Mouse (Mus musculus): ENCODE results near the gene Nosip. TPM values are rescaled to one million over a fixed set of nuclear protein-coding genes. Genes with fewer than 3 reads are reported as not detected.

Gene Nosip
- polyA plus RNA-seq, 1 experiment from 2014 or later = 60.6 TPM

GRCm38 (mm10) chr7:45079856-45080255 lies 17.6 kb downstream of the Nosip start:
- Histone ChIP-seq H3K36me3 (peaks cover 66% of the 10 kb centered on the region), H3K9ac (replicated peaks) (no peak overlapping the region), H3K27ac (no peak overlapping the region), H3K9me3 (no peaks in the 10 kb centered on the region), H3K4me2 (no peak overlapping the region; the same call in 1 of the 2 replicates), H3K4me3 (replicated peaks) (no peak overlapping the region), H3K4me1 (replicated peaks) (peaks cover 9% of the 10 kb centered on the region; the same call in 1 of the 2 replicates), H3K27me3 (no peaks in the 10 kb centered on the region)
- 0 out of 2 replicates have a peak, but pooled peaks have one; percentile 53 for ATAC-seq (ENCODE audit: insufficient number of reproducible peaks, insufficient read depth, low FRiP score, low TSS enrichment, low read depth)
- WGBS = under 1% methylated on average over 10 of the region's 10 CpGs

DNA sequence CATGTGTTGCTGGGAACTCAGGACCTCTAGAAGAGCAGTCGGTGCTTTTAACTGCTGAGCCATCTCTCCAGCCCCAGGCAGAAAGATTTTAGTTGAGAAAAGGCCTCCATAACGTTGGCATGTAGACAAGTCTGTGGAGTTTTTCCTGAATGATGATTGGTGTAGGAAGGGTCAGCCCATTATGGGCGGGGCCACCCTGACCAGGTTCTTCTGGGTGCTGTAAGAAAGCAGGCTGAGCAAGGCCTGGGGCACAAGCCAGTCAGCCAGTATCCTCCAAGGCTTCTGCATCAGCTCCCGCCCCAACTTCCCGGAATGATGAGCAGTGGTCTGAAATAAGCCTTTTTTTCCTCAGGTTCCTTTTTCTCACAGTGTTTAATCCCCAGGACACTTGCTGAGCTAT lies 18.8 kb downstream of the Nosip start:
- 54% methylated on average over 5 of the region's 5 CpGs for WGBS
- Histone ChIP-seq H3K4me2 (no peak overlapping the region), H3K36me3 (peaks cover 66% of the 10 kb centered on the region), H3K4me3 (replicated peaks) (no peak overlapping the region), H3K27me3 (no peaks in the 10 kb centered on the region), H3K4me1 (replicated peaks) (peaks cover 9% of the 10 kb centered on the region; the same call in 1 of the 2 replicates), H3K9ac (replicated peaks) (no peak overlapping the region), H3K27ac (0 out of 2 replicates have a peak overlapping the region, but pooled peaks have one; percentile 37), H3K9me3 (no peaks in the 10 kb centered on the region)
- no peak for ATAC-seq (ENCODE audit: insufficient number of reproducible peaks, insufficient read depth, low FRiP score, low TSS enrichment, low read depth)

DNA sequence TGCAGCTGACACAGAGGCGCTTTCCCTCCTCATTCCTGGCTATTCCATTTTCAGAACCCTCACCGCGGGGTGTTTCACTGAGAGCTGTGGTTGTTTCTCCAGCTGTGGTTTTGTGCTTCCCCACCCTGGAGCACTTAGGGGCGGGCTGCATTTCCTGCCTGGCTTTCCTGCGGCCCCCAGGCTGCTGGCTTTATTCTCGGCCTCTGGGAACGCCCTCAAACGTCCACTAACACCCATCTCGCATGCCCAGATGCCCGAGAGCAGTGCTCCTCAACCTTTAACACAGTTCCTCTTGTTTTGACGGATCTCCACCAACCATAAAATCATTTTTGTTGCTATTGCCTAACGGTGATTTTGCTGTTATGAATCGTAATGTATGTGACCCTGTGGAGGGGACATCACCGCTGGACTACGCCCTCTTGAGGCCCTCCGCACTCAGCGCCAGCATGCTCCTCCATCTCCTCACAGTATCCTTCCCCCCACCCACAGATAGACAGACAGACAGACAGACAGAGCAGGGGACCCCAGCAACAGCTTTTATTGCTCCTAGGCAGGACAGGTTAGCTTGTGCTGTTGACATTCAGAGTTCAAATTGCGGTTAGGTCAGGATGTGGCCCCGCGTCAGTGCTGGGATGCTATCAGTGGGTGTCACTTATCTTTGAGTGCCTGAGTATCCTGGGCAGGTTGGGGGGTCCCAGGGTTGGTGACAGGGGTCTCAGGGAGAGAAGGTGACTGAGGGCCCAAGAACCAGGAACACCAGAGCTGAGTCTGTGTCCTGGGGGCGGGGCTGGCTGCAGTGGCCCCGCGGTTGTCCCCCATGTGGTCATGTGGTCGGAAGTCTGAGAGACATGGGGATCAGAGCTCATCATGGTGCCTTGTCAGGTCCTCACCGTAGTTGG lies 20.4 kb downstream of the Nosip start:
- Histone ChIP-seq H3K9ac (replicated peaks) (peak overlapping the region; percentile 37; the same call in 1 of the 2 replicates), H3K4me3 (replicated peaks) (no peak overlapping the region), H3K27ac (peak overlapping the region; percentile 72), H3K9me3 (no peaks in the 10 kb centered on the region), H3K27me3 (no peaks in the 10 kb centered on the region), H3K36me3 (peaks cover 66% of the 10 kb centered on the region), H3K4me1 (replicated peaks) (peaks cover 9% of the 10 kb centered on the region; the same call in 1 of the 2 replicates), H3K4me2 (no peak overlapping the region; the same call in 1 of the 2 replicates)
- WGBS = 69% methylated on average over 25 of the region's 25 CpGs
- ATAC-seq (ENCODE audit: insufficient number of reproducible peaks, insufficient read depth, low FRiP score, low TSS enrichment, low read depth) = no peak

- Histone ChIP-seq H3K4me3 (replicated peaks) (no peak overlapping the region), H3K36me3 (peaks cover 67% of the 10 kb centered on the region), H3K27me3 (no peaks in the 10 kb centered on the region), H3K4me2 (no peak overlapping the region), H3K27ac (peak overlapping the region; percentile 72; the same call in 1 of the 2 replicates), H3K9me3 (no peaks in the 10 kb centered on the region), H3K4me1 (replicated peaks) (peaks cover 9% of the 10 kb centered on the region; the same call in 1 of the 2 replicates), H3K9ac (replicated peaks) (no peak overlapping the region; the same call in 1 of the 2 replicates)
- WGBS = 88% methylated on average over 22 of the region's 22 CpGs
- no peak for ATAC-seq (ENCODE audit: insufficient number of reproducible peaks, insufficient read depth, low FRiP score, low TSS enrichment, low read depth)
Measured at GRCm38 (mm10) chr7:45083300-45083890, 21.2 kb downstream of the Nosip start.

DNA sequence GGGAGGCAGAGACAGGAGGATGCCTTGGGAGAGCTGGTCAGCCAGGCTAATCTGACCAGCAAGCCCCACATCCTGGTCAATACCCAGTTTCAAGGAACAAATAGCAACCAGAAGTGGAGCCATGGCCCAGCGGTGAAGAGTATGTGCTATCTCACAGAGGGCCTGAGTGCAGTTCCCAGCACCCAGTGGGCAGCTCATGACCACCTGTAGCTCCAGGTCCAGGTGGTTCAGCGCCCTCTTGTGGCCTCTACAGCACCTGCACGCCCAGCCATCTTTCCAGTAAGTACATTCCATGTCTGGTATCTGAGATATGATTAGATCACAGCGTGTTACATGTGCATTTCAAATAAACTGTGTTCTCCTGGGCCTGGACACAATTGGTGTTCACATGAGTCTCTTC lies 23.9 kb downstream of the Nosip start:
- Histone ChIP-seq H3K4me2 (no peak overlapping the region), H3K27ac (no peak overlapping the region), H3K4me1 (replicated peaks) (peaks cover 15% of the 10 kb centered on the region), H3K36me3 (peaks cover 71% of the 10 kb centered on the region), H3K9ac (replicated peaks) (no peak overlapping the region), H3K4me3 (replicated peaks) (no peak overlapping the region), H3K9me3 (no peaks in the 10 kb centered on the region), H3K27me3 (no peaks in the 10 kb centered on the region)
- no peak for ATAC-seq (ENCODE audit: insufficient number of reproducible peaks, insufficient read depth, low FRiP score, low TSS enrichment, low read depth)
- 81% methylated on average over 4 of the region's 4 CpGs for whole genome bisulfite sequencing

DNA sequence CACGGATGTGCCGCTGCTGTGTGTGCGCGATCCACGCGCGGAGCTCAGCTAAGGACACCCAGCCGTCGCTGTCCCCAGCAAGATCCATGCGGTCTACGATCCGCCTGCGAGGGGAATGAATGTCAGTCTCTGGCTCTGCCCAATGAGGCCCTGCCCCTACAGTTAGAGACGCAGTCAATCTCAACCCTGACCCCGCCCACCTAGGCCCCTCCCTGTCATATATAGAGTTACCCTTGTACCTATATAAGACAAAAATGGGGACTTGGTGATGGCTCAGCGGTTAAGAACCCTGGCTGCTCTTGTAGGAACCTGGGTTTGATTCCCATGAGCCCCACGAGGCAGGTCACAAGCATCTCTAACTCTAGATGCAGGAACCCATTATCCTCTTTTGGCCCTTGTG lies 26.4 kb downstream of the Nosip start:
- Histone ChIP-seq H3K9me3 (no peaks in the 10 kb centered on the region), H3K9ac (replicated peaks) (no peak overlapping the region), H3K36me3 (peaks cover 53% of the 10 kb centered on the region), H3K4me3 (replicated peaks) (no peak overlapping the region), H3K4me2 (no peak overlapping the region), H3K4me1 (replicated peaks) (peaks cover 23% of the 10 kb centered on the region), H3K27me3 (no peaks in the 10 kb centered on the region), H3K27ac (no peak overlapping the region)
- no peak for ATAC-seq (ENCODE audit: insufficient number of reproducible peaks, insufficient read depth, low FRiP score, low TSS enrichment, low read depth)
- WGBS = 93% methylated on average over 17 of the region's 17 CpGs

- no peak for ATAC-seq (ENCODE audit: insufficient number of reproducible peaks, insufficient read depth, low FRiP score, low TSS enrichment, low read depth)
- peaks cover 35% of the 10 kb centered on the region for H3K4me1 ChIP-seq (replicated peaks)
Measured at GRCm38 (mm10) chr7:45090251-45090977, 28.2 kb downstream of the Nosip start.

GRCm38 (mm10) chr7:45091001-45091990 lies 29.1 kb downstream of the Nosip start:
- no peaks in the 10 kb centered on the region for H3K27me3 ChIP-seq
- WGBS = 9% methylated on average over 35 of the region's 35 CpGs

More at GRCm38 (mm10) chr7:45090251-45090977, 28.2 kb downstream of the Nosip start:
- Histone ChIP-seq H3K27me3 (no peaks in the 10 kb centered on the region), H3K9ac (replicated peaks) (peak overlapping the region; percentile 82; the same call in 1 of the 2 replicates), H3K4me2 (peak overlapping the region; percentile 85), H3K9me3 (no peaks in the 10 kb centered on the region), H3K4me3 (replicated peaks) (peak overlapping the region; percentile 67), H3K27ac (no peak overlapping the region; the same call in 1 of the 2 replicates), H3K36me3 (peaks cover 35% of the 10 kb centered on the region)
- WGBS = 81% methylated on average over 13 of the region's 13 CpGs

GRCm38 (mm10) chr7:45092048-45092447 lies 29.8 kb downstream of the Nosip start, which contains the start of gene Rcn3:
TSS of gene Rcn3 (minus strand) at chr7:45092221.
- ATAC-seq (ENCODE audit: insufficient number of reproducible peaks, insufficient read depth, low FRiP score, low TSS enrichment, low read depth) = peak; percentile 83
- WGBS = under 1% methylated on average over 16 of the region's 16 CpGs
- H3K4me1 ChIP-seq (replicated peaks) = peaks cover 35% of the 10 kb centered on the region
- H3K27ac ChIP-seq = peak within 1 kb of the TSS; percentile 94
- H3K9ac ChIP-seq (replicated peaks) = peak within 1 kb of the TSS; percentile 82
- no peaks in the 10 kb centered on the region for H3K9me3 ChIP-seq
- H3K4me2 ChIP-seq = peak within 1 kb of the TSS; percentile 85
- no peaks in the 10 kb centered on the region for H3K27me3 ChIP-seq
- peaks cover 19% of the 10 kb centered on the region for H3K36me3 ChIP-seq
- peak within 1 kb of the TSS; percentile 67 for H3K4me3 ChIP-seq (replicated peaks)

More at GRCm38 (mm10) chr7:45091001-45091990, 29.1 kb downstream of the Nosip start:
- Histone ChIP-seq H3K4me2 (peak overlapping the region; percentile 85), H3K4me1 (replicated peaks) (peaks cover 35% of the 10 kb centered on the region), H3K9ac (replicated peaks) (peak overlapping the region; percentile 82), H3K9me3 (no peaks in the 10 kb centered on the region), H3K36me3 (peaks cover 26% of the 10 kb centered on the region), H3K27ac (peak overlapping the region; percentile 94), H3K4me3 (replicated peaks) (peak overlapping the region; percentile 67)
- ATAC-seq (ENCODE audit: insufficient number of reproducible peaks, insufficient read depth, low FRiP score, low TSS enrichment, low read depth) = peak; percentile 29; the same call in 1 of the 2 replicates
